Mouse (Mus musculus): ENCODE data around the gene Gm20605.

- TF ChIP-seq USF1 (IDR thresholded peaks at IDR 0.05; ENCODE audit: low read depth, low read length) (no peak), CTCF (conservative IDR thresholded peaks at IDR 0.05 in 1 of 2, IDR thresholded peaks at IDR 0.05 in 1 of 2; ENCODE audit: low read depth in 2 of 2, low read length in 2 of 2) (no peak), POLR2A (IDR thresholded peaks at IDR 0.05; ENCODE audit: low read depth, low read length) (no peak), CHD2 (IDR thresholded peaks at IDR 0.05; ENCODE audit: low read length) (no peak), SIN3A (IDR thresholded peaks at IDR 0.05; ENCODE audit: low read length) (no peak), ZMIZ1 (IDR thresholded peaks at IDR 0.05; ENCODE audit: low read depth, low read length) (no peak), TBP (conservative IDR thresholded peaks at IDR 0.05; ENCODE audit: low read depth, low read length) (no peak), EP300 (IDR thresholded peaks at IDR 0.05; ENCODE audit: low read length) (no peak)
These were observed 48.9 kb downstream of the Gm20605 start for GRCm38 (mm10) chr5:137677859-137678258.

Measured in CH12.LX (cell line).